Comparison of ENCODE assay signal across 16 mouse cellular contexts in the genomic region with DNA sequence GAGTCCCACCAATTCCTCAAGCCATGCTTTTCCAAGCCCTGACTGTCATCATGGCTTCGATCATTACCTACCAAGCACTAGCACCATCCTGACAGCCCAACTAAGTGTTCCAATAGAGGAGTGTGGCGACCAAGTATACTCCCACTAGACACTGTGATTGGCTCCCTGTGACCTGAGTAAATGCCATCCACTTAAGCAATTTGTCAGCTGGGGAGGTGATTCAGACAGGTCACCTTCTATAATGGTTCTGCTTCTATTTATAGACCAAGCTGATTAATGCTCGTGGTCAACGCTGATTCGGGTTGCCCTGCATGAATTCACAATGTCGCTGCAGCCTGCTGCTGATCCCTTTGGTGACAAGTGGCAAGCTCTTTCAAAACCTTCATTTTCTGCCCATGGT. TPM values are rescaled to one million over a fixed set of nuclear protein-coding genes. Genes with fewer than 3 reads are reported as not detected.
DNase-seq lines count a peak whose midpoint lies in the region; ATAC-seq and TF ChIP-seq lines count a peak whose summit lies in the region.
"Had no signal": no experiment of that assay in that cellular context is flagged by ENCODE, and none has a peak within 500 bp of the region (broad histone marks: within the 10 kb centered on the region; RNA-seq: fewer than 3 reads in every experiment).

No protein-coding gene starts in this region.

- no peak overlapping the region for H3K4me3 ChIP-seq in hindbrain, embryonic 13.5 days
- no peak overlapping the region for H3K4me3 ChIP-seq in hindbrain, embryonic 12.5 days
- no peak overlapping the region for H3K4me3 ChIP-seq in heart, embryonic 13.5 days
- H3K4me3 ChIP-seq: embryonic facial prominence, embryonic 10.5 days; forebrain, embryonic 13.5 days; intestine, embryonic 15.5 days; liver, embryonic 15.5 days had no signal

- H3K9ac ChIP-seq in hindbrain, embryonic 13.5 days: no peak overlapping the region
- no peak overlapping the region for H3K9ac ChIP-seq in hindbrain, embryonic 12.5 days
- H3K9ac ChIP-seq in heart, embryonic 13.5 days: no peak overlapping the region
- H3K9ac ChIP-seq: forebrain, embryonic 13.5 days; intestine, embryonic 15.5 days; liver, embryonic 15.5 days had no signal

- H3K4me2 ChIP-seq in hindbrain, embryonic 13.5 days: no peak overlapping the region
- no peak overlapping the region for H3K4me2 ChIP-seq in hindbrain, embryonic 12.5 days (replicated peaks)
- no peak overlapping the region for H3K4me2 ChIP-seq in heart, embryonic 13.5 days
- H3K4me2 ChIP-seq: forebrain, embryonic 13.5 days; intestine, embryonic 15.5 days; liver, embryonic 15.5 days had no signal

- no peaks in the 10 kb centered on the region for H3K27me3 ChIP-seq in hindbrain, embryonic 13.5 days
- H3K27me3 ChIP-seq in hindbrain, embryonic 12.5 days: no peaks in the 10 kb centered on the region
- no peaks in the 10 kb centered on the region for H3K27me3 ChIP-seq in Patski
- H3K27me3 ChIP-seq in heart, embryonic 13.5 days (replicated peaks): no peaks in the 10 kb centered on the region
- H3K27me3 ChIP-seq: forebrain, embryonic 13.5 days; intestine, embryonic 15.5 days; liver, embryonic 15.5 days had no signal

- no peak for TF ChIP-seq CTCF in Patski (IDR thresholded peaks at IDR 0.05)

- peak; percentile 24; the same call in 1 of the 2 replicates for ATAC-seq in hindbrain, embryonic 13.5 days (ENCODE audit: low FRiP score)
- no peak for ATAC-seq in hindbrain, embryonic 12.5 days (ENCODE audit: low FRiP score)
- ATAC-seq in Patski: peak; percentile 62
- 0 out of 2 replicates have a peak, but pooled peaks have one; percentile 31 for ATAC-seq in heart, embryonic 13.5 days (ENCODE audit: extremely low read depth, insufficient number of reproducible peaks, low FRiP score, low TSS enrichment)
- ATAC-seq: forebrain, embryonic 13.5 days; intestine, embryonic 15.5 days; lung, postnatal 0 days had no signal

- no peaks in the 10 kb centered on the region for H3K9me3 ChIP-seq in hindbrain, embryonic 13.5 days
- no peaks in the 10 kb centered on the region for H3K9me3 ChIP-seq in hindbrain, embryonic 12.5 days (replicated peaks)
- no peaks in the 10 kb centered on the region for H3K9me3 ChIP-seq in heart, embryonic 13.5 days
- H3K9me3 ChIP-seq: embryonic facial prominence, embryonic 10.5 days; forebrain, embryonic 13.5 days; intestine, embryonic 15.5 days; liver, embryonic 15.5 days had no signal

- no peak overlapping the region for H3K27ac ChIP-seq in hindbrain, embryonic 13.5 days
- H3K27ac ChIP-seq in hindbrain, embryonic 12.5 days: no peak overlapping the region
- H3K27ac ChIP-seq in heart, embryonic 13.5 days (replicated peaks): peak overlapping the region; percentile 77
- H3K27ac ChIP-seq: embryonic facial prominence, embryonic 10.5 days; forebrain, embryonic 13.5 days; intestine, embryonic 15.5 days; liver, embryonic 15.5 days had no signal

- no peaks in the 10 kb centered on the region for H3K36me3 ChIP-seq in hindbrain, embryonic 13.5 days
- no peaks in the 10 kb centered on the region for H3K36me3 ChIP-seq in hindbrain, embryonic 12.5 days
- H3K36me3 ChIP-seq in heart, embryonic 13.5 days: no peaks in the 10 kb centered on the region
- H3K36me3 ChIP-seq: embryonic facial prominence, embryonic 10.5 days; intestine, embryonic 15.5 days; liver, embryonic 15.5 days had no signal

- POLR2A ChIA-PET in Patski (lab: Charles Lee): interaction anchor here (0.9 to 1.0 kb wide), 2 partner anchors 9 to 26 kb away, joined by 3 read pairs; no protein-coding TSS in a partner anchor

- in situ Hi-C loops in Patski (cut with MboI; ENCODE audit: low pct_unique_long_range_greater_than_20kb): no loop called here

- CTCF ChIA-PET in Patski (lab: Charles Lee): interaction anchor here (0.8 to 2.6 kb wide), 6 partner anchors 9 to 20 kb away, joined by 3 to 18 read pairs (median 3); no protein-coding TSS in a partner anchor

- DNase-seq in 3134 (ENCODE audit: extremely low read depth, insufficient read length, low spot score): peak; percentile 47
- DNase-seq in Patski (ENCODE audit: low read depth, low spot score): no peak
- no peak for DNase-seq in cerebellum, adult 11-12 months
- DNase-seq in urinary bladder, postnatal 10 days (ENCODE audit: low spot score): no peak
- no peak for DNase-seq in cerebellum, adult 18-20 months
- DNase-seq: kidney, postnatal 14 days; midbrain, embryonic 14.5 days; thymus, adult 18-20 months had no signal

- no peaks in the 10 kb centered on the region for H3K4me1 ChIP-seq in hindbrain, embryonic 13.5 days (replicated peaks)
- no peaks in the 10 kb centered on the region for H3K4me1 ChIP-seq in hindbrain, embryonic 12.5 days
- peaks cover 23% of the 10 kb centered on the region for H3K4me1 ChIP-seq in heart, embryonic 13.5 days
- H3K4me1 ChIP-seq: embryonic facial prominence, embryonic 10.5 days; forebrain, embryonic 13.5 days; intestine, embryonic 15.5 days; liver, embryonic 15.5 days had no signal

- 84% methylated on average over 6 of the region's 6 CpGs for WGBS in hindbrain, embryonic 13.5 days
- WGBS in hindbrain, embryonic 12.5 days: 78% methylated on average over 6 of the region's 6 CpGs
- WGBS in heart, embryonic 13.5 days: 27% methylated on average over 6 of the region's 6 CpGs

RNA-seq across cellular contexts. Expression of a gene that starts 37.4 kb away (rescaled TPM):
- 0.43 and 0.98 TPM in 2 replicates for polyA plus RNA-seq in hindbrain, embryonic 13.5 days (2015; fragmentation: Nextera tagmentation; extraction: Ambion mirVana)
- 0.39 and 0.53 TPM in 2 replicates for polyA plus RNA-seq in hindbrain, embryonic 12.5 days (2016; fragmentation: Nextera tagmentation; extraction: Ambion mirVana)
- 59.2 TPM for polyA plus RNA-seq in Patski (2021)
- 0.29 and 0.44 TPM in 2 replicates for polyA plus RNA-seq in heart, embryonic 13.5 days (2015; fragmentation: Nextera tagmentation; extraction: Ambion mirVana)

RNA-seq across cellular contexts. Expression of a gene that starts 40.3 kb away (rescaled TPM):
- 5.3 and 6.7 TPM in 2 replicates for polyA plus RNA-seq in hindbrain, embryonic 13.5 days (2015; fragmentation: Nextera tagmentation; extraction: Ambion mirVana)
- 3.8 and 4.3 TPM in 2 replicates for polyA plus RNA-seq in hindbrain, embryonic 12.5 days (2016; fragmentation: Nextera tagmentation; extraction: Ambion mirVana)
- polyA plus RNA-seq in Patski (2021): 22.5 TPM
- 5.7 and 6.2 TPM in 2 replicates for polyA plus RNA-seq in heart, embryonic 13.5 days (2015; fragmentation: Nextera tagmentation; extraction: Ambion mirVana)

Comparison
In these comparisons a context has a peak if more than half of its experiments do, and no peak if none do; other contexts are left out.
1. RNA of a gene that starts 37.4 kb away (polyA plus RNA-seq): 59.2 TPM in Patski (single experiment); 0.39 to 0.53 TPM in hindbrain, embryonic 12.5 days, 0.29 to 0.44 TPM in heart, embryonic 13.5 days and 0.43 to 0.98 TPM in hindbrain, embryonic 13.5 days; every median in the first group is over 10 times any median in the second.